Mouse (Mus musculus) stomach, postnatal 0 days (tissue): Measurements from ENCODE around the gene Ndufa6.

Experiments
- CTCF ChIP-seq: IDR thresholded peaks from 2 replicates; pipeline ENCODE4 v1.5.1; 2016; ENCODE audit warnings: antibody characterized with exemption, low read depth, mild to moderate bottlenecking, moderate library complexity
- EP300 ChIP-seq: optimal IDR thresholded peaks from 2 replicates; pipeline ENCODE3; 2016; ENCODE audit warnings: antibody characterized with exemption

DNA sequence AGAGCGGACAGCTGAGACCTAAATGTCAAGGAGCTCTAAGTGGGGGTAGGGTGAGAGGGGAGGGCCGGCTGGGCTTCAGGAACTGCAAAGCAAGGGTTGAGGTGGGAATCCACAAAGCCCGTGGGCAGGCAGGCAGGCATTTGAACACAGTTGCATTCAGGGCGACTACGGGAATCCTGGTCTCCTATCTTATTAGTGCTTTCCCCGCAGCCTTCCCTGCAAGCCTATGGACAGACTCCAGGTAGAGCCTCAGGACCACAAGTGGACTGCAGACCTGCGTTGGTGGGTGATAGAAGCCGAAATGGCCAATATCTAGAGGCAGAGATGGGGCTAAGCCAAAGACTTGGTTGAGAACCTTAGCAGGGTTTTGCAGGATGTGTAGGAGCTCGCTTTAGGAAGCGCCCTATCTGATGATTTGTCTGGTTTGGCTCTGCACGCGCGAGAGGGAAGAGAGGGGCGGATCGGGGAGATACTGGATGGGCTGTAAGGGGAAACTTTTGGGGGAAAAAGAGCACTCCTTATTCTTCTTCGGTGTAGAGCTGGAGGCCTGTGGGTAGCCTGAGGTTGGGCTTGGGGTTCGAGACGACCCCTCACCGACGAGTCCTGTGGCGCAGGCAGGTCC lies 13.6 kb downstream of the Ndufa6 start:
- no peak for TF ChIP-seq CTCF
- no peak for TF ChIP-seq EP300
